Mouse (Mus musculus): ENCODE results near the gene Gm10570. TPM values are rescaled to one million over a fixed set of nuclear protein-coding genes. Genes with fewer than 3 reads are reported as not detected.

The Gm10570 gene
- polyA plus RNA-seq, 1 experiment from 2014 or later, result 1.1 TPM

- Histone ChIP-seq H3K9ac (ENCODE audit: low read length) (no peak within 1 kb of the TSS), H3K4me3 (ENCODE audit: low read length) (no peak within 1 kb of the TSS), H3K4me1 (ENCODE audit: control insufficient read depth, insufficient read depth, low read length) (peaks cover 4% of the 10 kb centered on the region), H3K36me3 (ENCODE audit: control insufficient read depth, insufficient read depth) (no peaks in the 10 kb centered on the region), H3K9me3 (replicated peaks; ENCODE audit: control insufficient read depth, low read length) (no peaks in the 10 kb centered on the region), H3K4me2 (ENCODE audit: low read depth, low read length) (no peak within 1 kb of the TSS), H3K27ac (ENCODE audit: low read length) (no peak within 1 kb of the TSS), H3K27me3 (ENCODE audit: control insufficient read depth, insufficient read depth, low read length) (peaks cover 49% of the 10 kb centered on the region)
- ATAC-seq (replicated peaks; ENCODE audit: extremely low read depth, insufficient read depth, low FRiP score), result no peak
- 66% methylated on average over 2 of the region's 2 CpGs for WGBS
Observed at GRCm38 (mm10) chr4:130279105-130279504, 29.4 kb downstream of the Gm10570 start, which contains the start of gene Serinc2. Gene Serinc2 (minus strand): TSS chr4:130279205.

GRCm38 (mm10) chr4:130276573-130277176, 31.8 kb downstream of the Gm10570 start:
- 49% methylated on average over 7 of the region's 7 CpGs for WGBS
- no peak overlapping the region for H3K4me2 ChIP-seq (ENCODE audit: low read depth, low read length)
- H3K4me1 ChIP-seq (ENCODE audit: control insufficient read depth, insufficient read depth, low read length), result peaks cover 7% of the 10 kb centered on the region
- no peaks in the 10 kb centered on the region for H3K36me3 ChIP-seq (ENCODE audit: control insufficient read depth, insufficient read depth)
- no peak overlapping the region for H3K27ac ChIP-seq (ENCODE audit: low read length)
- peaks cover 64% of the 10 kb centered on the region for H3K27me3 ChIP-seq (ENCODE audit: control insufficient read depth, insufficient read depth, low read length)
- H3K4me3 ChIP-seq (ENCODE audit: low read length), result no peak overlapping the region
- no peak overlapping the region for H3K9ac ChIP-seq (ENCODE audit: low read length)
- ATAC-seq (replicated peaks; ENCODE audit: extremely low read depth, insufficient read depth, low FRiP score), result no peak
- no peaks in the 10 kb centered on the region for H3K9me3 ChIP-seq (replicated peaks; ENCODE audit: control insufficient read depth, low read length)

- H3K9ac ChIP-seq (ENCODE audit: low read length), result no peak overlapping the region
- H3K4me3 ChIP-seq (ENCODE audit: low read length), result no peak overlapping the region; the same call in none of the 2 replicates
- peaks cover 7% of the 10 kb centered on the region for H3K4me1 ChIP-seq (ENCODE audit: control insufficient read depth, insufficient read depth, low read length)
- peaks cover 66% of the 10 kb centered on the region for H3K27me3 ChIP-seq (ENCODE audit: control insufficient read depth, insufficient read depth, low read length)
- peak overlapping the region; percentile 80 for H3K4me2 ChIP-seq (ENCODE audit: low read depth, low read length)
- H3K27ac ChIP-seq (ENCODE audit: low read length), result no peak overlapping the region
- no peaks in the 10 kb centered on the region for H3K36me3 ChIP-seq (ENCODE audit: control insufficient read depth, insufficient read depth)
- 50% methylated on average over 5 of the region's 5 CpGs for WGBS
- no peak for ATAC-seq (replicated peaks; ENCODE audit: extremely low read depth, insufficient read depth, low FRiP score)
- no peaks in the 10 kb centered on the region for H3K9me3 ChIP-seq (replicated peaks; ENCODE audit: control insufficient read depth, low read length)
Observed at GRCm38 (mm10) chr4:130275823-130276105, 32.7 kb downstream of the Gm10570 start.

- no peak; the same call in 1 of the 2 replicates for ATAC-seq (replicated peaks; ENCODE audit: extremely low read depth, insufficient read depth, low FRiP score)
- Histone ChIP-seq H3K4me1 (ENCODE audit: control insufficient read depth, insufficient read depth, low read length) (peaks cover 7% of the 10 kb centered on the region), H3K4me2 (ENCODE audit: low read depth, low read length) (peak overlapping the region; percentile 80), H3K9me3 (replicated peaks; ENCODE audit: control insufficient read depth, low read length) (no peaks in the 10 kb centered on the region), H3K9ac (ENCODE audit: low read length) (peak overlapping the region; percentile 49), H3K27ac (ENCODE audit: low read length) (no peak overlapping the region), H3K4me3 (ENCODE audit: low read length) (peak overlapping the region; percentile 52), H3K36me3 (ENCODE audit: control insufficient read depth, insufficient read depth) (no peaks in the 10 kb centered on the region), H3K27me3 (ENCODE audit: control insufficient read depth, insufficient read depth, low read length) (peaks cover 63% of the 10 kb centered on the region)
- WGBS, result 4% methylated on average over 62 of the region's 62 CpGs
Observed at GRCm38 (mm10) chr4:130275016-130275822, 33.3 kb downstream of the Gm10570 start.

GRCm38 (mm10) chr4:130274346-130275015, 34.0 kb downstream of the Gm10570 start:
- peaks cover 62% of the 10 kb centered on the region for H3K27me3 ChIP-seq (ENCODE audit: control insufficient read depth, insufficient read depth, low read length)
- ATAC-seq (replicated peaks; ENCODE audit: extremely low read depth, insufficient read depth, low FRiP score), result no peak; the same call in 1 of the 2 replicates
- H3K4me1 ChIP-seq (ENCODE audit: control insufficient read depth, insufficient read depth, low read length), result peaks cover 7% of the 10 kb centered on the region
- 1% methylated on average over 29 of the region's 29 CpGs for WGBS
- no peaks in the 10 kb centered on the region for H3K9me3 ChIP-seq (replicated peaks; ENCODE audit: control insufficient read depth, low read length)
- peak overlapping the region; percentile 80 for H3K4me2 ChIP-seq (ENCODE audit: low read depth, low read length)
- H3K4me3 ChIP-seq (ENCODE audit: low read length), result peak overlapping the region; percentile 52
- H3K27ac ChIP-seq (ENCODE audit: low read length), result no peak overlapping the region
- no peaks in the 10 kb centered on the region for H3K36me3 ChIP-seq (ENCODE audit: control insufficient read depth, insufficient read depth)
- H3K9ac ChIP-seq (ENCODE audit: low read length), result peak overlapping the region; percentile 49

- Histone ChIP-seq H3K4me2 (ENCODE audit: low read depth, low read length) (peak overlapping the region; percentile 80), H3K27me3 (ENCODE audit: control insufficient read depth, insufficient read depth, low read length) (peaks cover 57% of the 10 kb centered on the region), H3K4me3 (ENCODE audit: low read length) (peak overlapping the region; percentile 52), H3K36me3 (ENCODE audit: control insufficient read depth, insufficient read depth) (no peaks in the 10 kb centered on the region), H3K9ac (ENCODE audit: low read length) (no peak overlapping the region; the same call in 1 of the 2 replicates), H3K4me1 (ENCODE audit: control insufficient read depth, insufficient read depth, low read length) (peaks cover 7% of the 10 kb centered on the region), H3K9me3 (replicated peaks; ENCODE audit: control insufficient read depth, low read length) (no peaks in the 10 kb centered on the region), H3K27ac (ENCODE audit: low read length) (no peak overlapping the region)
- peak; percentile 46; the same call in 1 of the 2 replicates for ATAC-seq (replicated peaks; ENCODE audit: extremely low read depth, insufficient read depth, low FRiP score)
- WGBS, result 10% methylated on average over 11 of the region's 12 CpGs
Observed at GRCm38 (mm10) chr4:130273698-130274345, 34.7 kb downstream of the Gm10570 start.

- H3K27me3 ChIP-seq (ENCODE audit: control insufficient read depth, insufficient read depth, low read length), result peaks cover 38% of the 10 kb centered on the region
- no peak for ATAC-seq (replicated peaks; ENCODE audit: extremely low read depth, insufficient read depth, low FRiP score)
- peaks cover 7% of the 10 kb centered on the region for H3K4me1 ChIP-seq (ENCODE audit: control insufficient read depth, insufficient read depth, low read length)
- no peak overlapping the region for H3K27ac ChIP-seq (ENCODE audit: low read length)
- H3K9ac ChIP-seq (ENCODE audit: low read length), result no peak overlapping the region
- no peak overlapping the region for H3K4me3 ChIP-seq (ENCODE audit: low read length)
- no peak overlapping the region for H3K4me2 ChIP-seq (ENCODE audit: low read depth, low read length)
- H3K9me3 ChIP-seq (replicated peaks; ENCODE audit: control insufficient read depth, low read length), result no peaks in the 10 kb centered on the region
- H3K36me3 ChIP-seq (ENCODE audit: control insufficient read depth, insufficient read depth), result no peaks in the 10 kb centered on the region
- WGBS, result 75% methylated on average over 6 of the region's 6 CpGs
Observed at GRCm38 (mm10) chr4:130270611-130271347, 37.7 kb downstream of the Gm10570 start.

GRCm38 (mm10) chr4:130270089-130270488, 38.4 kb downstream of the Gm10570 start:
- Histone ChIP-seq H3K4me3 (ENCODE audit: low read length) (no peak overlapping the region), H3K4me2 (ENCODE audit: low read depth, low read length) (no peak overlapping the region), H3K27ac (ENCODE audit: low read length) (no peak overlapping the region), H3K9ac (ENCODE audit: low read length) (no peak overlapping the region), H3K4me1 (ENCODE audit: control insufficient read depth, insufficient read depth, low read length) (peaks cover 7% of the 10 kb centered on the region), H3K9me3 (replicated peaks; ENCODE audit: control insufficient read depth, low read length) (no peaks in the 10 kb centered on the region), H3K36me3 (ENCODE audit: control insufficient read depth, insufficient read depth) (no peaks in the 10 kb centered on the region), H3K27me3 (ENCODE audit: control insufficient read depth, insufficient read depth, low read length) (peaks cover 33% of the 10 kb centered on the region)
- WGBS, result 65% methylated on average over 8 of the region's 8 CpGs
- no peak for ATAC-seq (replicated peaks; ENCODE audit: extremely low read depth, insufficient read depth, low FRiP score)
